Mouse (Mus musculus) heart, embryonic 16.5 days (tissue): ENCODE results near the gene Stard3. TPM values are rescaled to one million over a fixed set of nuclear protein-coding genes. Genes with fewer than 3 reads are reported as not detected.

Source experiments
- ATAC-seq: fragments of 200-750 bp; cut with Nextera tagmentation; replicated peaks from 2 replicates; pipeline ENCODE4 v1.8.0; 2017; ENCODE audit warnings: moderate number of reproducible peaks; ENCODE audit not compliant: insufficient read depth, low FRiP score; ENCODE audit errors: extremely low read depth
- H3K27ac ChIP-seq: fragments of 300-500 bp; sonication (generic); 2 replicates; pipeline ENCODE4 v1.5.1; 2014; ENCODE audit warnings: mild to moderate bottlenecking, low read length, control low read depth, moderate library complexity
- H3K27me3 ChIP-seq: fragments of 300-500 bp; sonication (generic); 2 replicates; pipeline ENCODE4 v1.6.1; 2014; ENCODE audit warnings: low read length, mixed read lengths; ENCODE audit not compliant: control insufficient read depth, insufficient read depth
- H3K36me3 ChIP-seq: fragments of 300-500 bp; sonication (generic); 2 replicates; pipeline ENCODE4 v1.6.1; 2014; ENCODE audit not compliant: control insufficient read depth, insufficient read depth
- H3K4me1 ChIP-seq: fragments of 300-500 bp; sonication (generic); 2 replicates; pipeline ENCODE4 v1.6.1; 2014; ENCODE audit warnings: low read length, mixed read lengths; ENCODE audit not compliant: control insufficient read depth, insufficient read depth
- H3K4me2 ChIP-seq: fragments of 300-500 bp; sonication (generic); 2 replicates; pipeline ENCODE4 v1.6.1; 2014; ENCODE audit warnings: low read depth, mild to moderate bottlenecking, control low read depth, low read length
- H3K4me3 ChIP-seq: fragments of 300-500 bp; sonication (generic); 2 replicates; pipeline ENCODE4 v1.5.1; 2014; ENCODE audit warnings: mild to moderate bottlenecking, control low read depth, low read length
- H3K9ac ChIP-seq: fragments of 300-500 bp; sonication (generic); 2 replicates; pipeline ENCODE4 v1.6.1; 2014; ENCODE audit warnings: low read length, control low read depth
- H3K9me3 ChIP-seq: fragments of 300-500 bp; sonication (generic); replicated peaks from 2 replicates; pipeline ENCODE4 v1.6.1; 2016; ENCODE audit warnings: low read length; ENCODE audit not compliant: control insufficient read depth
- WGBS: fragments of 180-500 bp; shearing (Covaris S2); extraction: QIAGEN DNeasy Blood & Tissue Kit; methylation state at CpG from one replicate; pipeline ENCODE4 v1.1.7; 2014; 5-methylcytosine and 5-hydroxymethylcytosine counted together
- polyA plus RNA-seq: library from polyadenylated mRNA; unstranded; fragments of >200 nt; fragmentation: Nextera tagmentation; extraction: Ambion mirVana; gene quantifications from 2 replicates; pipeline ENCODE4 v1.2.1, GENCODE M21; 2015

The Stard3 gene
- polyA plus RNA-seq, 1 experiment from 2014 or later: 43.0 TPM

- no peak overlapping the region for H3K4me3 ChIP-seq
- 18% methylated on average over 2 of the region's 4 CpGs for WGBS
- no peak for ATAC-seq
- H3K4me2 ChIP-seq: no peak overlapping the region
- H3K27me3 ChIP-seq: peaks cover 54% of the 10 kb centered on the region
- H3K36me3 ChIP-seq: no peaks in the 10 kb centered on the region
- H3K27ac ChIP-seq: no peak overlapping the region
- no peaks in the 10 kb centered on the region for H3K9me3 ChIP-seq
- peaks cover 20% of the 10 kb centered on the region for H3K4me1 ChIP-seq
- no peak overlapping the region for H3K9ac ChIP-seq
These were observed 17.6 kb upstream of the Stard3 start for GRCm38 (mm10) chr11:98340597-98340996.

GRCm38 (mm10) chr11:98341174-98341573 lies 17.0 kb upstream of the Stard3 start:
- Histone ChIP-seq H3K4me1 (peaks cover 20% of the 10 kb centered on the region), H3K27me3 (peaks cover 48% of the 10 kb centered on the region), H3K27ac (no peak overlapping the region), H3K9me3 (no peaks in the 10 kb centered on the region), H3K9ac (no peak overlapping the region), H3K4me3 (no peak overlapping the region), H3K4me2 (no peak overlapping the region), H3K36me3 (no peaks in the 10 kb centered on the region)
- 64% methylated on average over 4 of the region's 4 CpGs for WGBS
- no peak for ATAC-seq

GRCm38 (mm10) chr11:98342000-98342945 lies 15.9 kb upstream of the Stard3 start:
- Histone ChIP-seq H3K4me2 (peak overlapping the region; percentile 88), H3K27me3 (peaks cover 41% of the 10 kb centered on the region), H3K4me1 (peaks cover 20% of the 10 kb centered on the region), H3K4me3 (peak overlapping the region; percentile 58), H3K27ac (peak overlapping the region; percentile 18; the same call in 1 of the 2 replicates), H3K9ac (peak overlapping the region; percentile 71), H3K9me3 (no peaks in the 10 kb centered on the region), H3K36me3 (no peaks in the 10 kb centered on the region)
- ATAC-seq: peak; percentile 61
- WGBS: 2% methylated on average over 28 of the region's 29 CpGs

- Histone ChIP-seq H3K27me3 (peaks cover 33% of the 10 kb centered on the region), H3K4me2 (peak overlapping the region; percentile 71), H3K27ac (no peak overlapping the region), H3K9ac (no peak overlapping the region), H3K4me1 (peaks cover 21% of the 10 kb centered on the region), H3K4me3 (peak overlapping the region; percentile 40), H3K36me3 (no peaks in the 10 kb centered on the region), H3K9me3 (no peaks in the 10 kb centered on the region)
- ATAC-seq: no peak
- 2% methylated on average over 14 of the region's 14 CpGs for WGBS
These were observed 12.9 kb upstream of the Stard3 start for GRCm38 (mm10) chr11:98345253-98345652.

- H3K9ac ChIP-seq: no peak overlapping the region
- ATAC-seq: no peak
- peaks cover 24% of the 10 kb centered on the region for H3K4me1 ChIP-seq
- no peaks in the 10 kb centered on the region for H3K36me3 ChIP-seq
- no peak overlapping the region for H3K4me3 ChIP-seq
- 27% methylated on average over 9 of the region's 9 CpGs for WGBS
- H3K27ac ChIP-seq: no peak overlapping the region
- no peaks in the 10 kb centered on the region for H3K9me3 ChIP-seq
- H3K4me2 ChIP-seq: no peak overlapping the region
- peaks cover 35% of the 10 kb centered on the region for H3K27me3 ChIP-seq
These were observed 12.0 kb upstream of the Stard3 start for GRCm38 (mm10) chr11:98346168-98346567.

- no peaks in the 10 kb centered on the region for H3K36me3 ChIP-seq
- no peak overlapping the region for H3K9ac ChIP-seq
- H3K9me3 ChIP-seq: no peaks in the 10 kb centered on the region
- H3K4me3 ChIP-seq: peak overlapping the region; percentile 69
- no peak overlapping the region for H3K27ac ChIP-seq
- H3K4me2 ChIP-seq: peak overlapping the region; percentile 94
- 12% methylated on average over 11 of the region's 12 CpGs for WGBS
- no peak for ATAC-seq
- H3K27me3 ChIP-seq: peaks cover 36% of the 10 kb centered on the region
- peaks cover 21% of the 10 kb centered on the region for H3K4me1 ChIP-seq
These were observed 10.6 kb upstream of the Stard3 start for GRCm38 (mm10) chr11:98347385-98348082.

- peak within 1 kb of the TSS; percentile 94 for H3K4me2 ChIP-seq
- 1% methylated on average over 55 of the region's 55 CpGs for WGBS
- H3K4me1 ChIP-seq: peaks cover 17% of the 10 kb centered on the region
- no peaks in the 10 kb centered on the region for H3K36me3 ChIP-seq
- H3K27me3 ChIP-seq: peaks cover 39% of the 10 kb centered on the region
- H3K4me3 ChIP-seq: peak within 1 kb of the TSS; percentile 69
- H3K9ac ChIP-seq: peak within 1 kb of the TSS; percentile 82
- H3K27ac ChIP-seq: no peak within 1 kb of the TSS
- no peaks in the 10 kb centered on the region for H3K9me3 ChIP-seq
- peak; percentile 81 for ATAC-seq
These were observed 9.8 kb upstream of the Stard3 start, which contains the start of gene Ppp1r1b for GRCm38 (mm10) chr11:98348083-98348961. Gene Ppp1r1b, plus strand, starts transcription at chr11:98348404.

GRCm38 (mm10) chr11:98349308-98349707 lies 8.9 kb upstream of the Stard3 start:
- H3K9me3 ChIP-seq: no peaks in the 10 kb centered on the region
- H3K27ac ChIP-seq: no peak overlapping the region
- peak overlapping the region; percentile 69 for H3K4me3 ChIP-seq
- H3K4me1 ChIP-seq: peaks cover 17% of the 10 kb centered on the region
- H3K9ac ChIP-seq: peak overlapping the region; percentile 82
- no peak for ATAC-seq
- peak overlapping the region; percentile 94 for H3K4me2 ChIP-seq
- H3K27me3 ChIP-seq: peaks cover 43% of the 10 kb centered on the region
- H3K36me3 ChIP-seq: no peaks in the 10 kb centered on the region
- WGBS: 13% methylated on average over 9 of the region's 9 CpGs
